Mouse (Mus musculus) heart, embryonic 16.5 days (tissue): ENCODE data around the gene B3galt4. TPM values are rescaled to one million over a fixed set of nuclear protein-coding genes. Genes with fewer than 3 reads are reported as not detected.

Source experiments
- ATAC-seq: fragments of 200-750 bp; cut with Nextera tagmentation; replicated peaks from 2 replicates; pipeline ENCODE4 v1.8.0; 2017; ENCODE audit warnings: moderate number of reproducible peaks; ENCODE audit not compliant: insufficient read depth, low FRiP score; ENCODE audit errors: extremely low read depth
- H3K27ac ChIP-seq: fragments of 300-500 bp; sonication (generic); 2 replicates; pipeline ENCODE4 v1.5.1; 2014; ENCODE audit warnings: mild to moderate bottlenecking, low read length, control low read depth, moderate library complexity
- H3K27me3 ChIP-seq: fragments of 300-500 bp; sonication (generic); 2 replicates; pipeline ENCODE4 v1.6.1; 2014; ENCODE audit warnings: low read length, mixed read lengths; ENCODE audit not compliant: control insufficient read depth, insufficient read depth
- H3K36me3 ChIP-seq: fragments of 300-500 bp; sonication (generic); 2 replicates; pipeline ENCODE4 v1.6.1; 2014; ENCODE audit not compliant: control insufficient read depth, insufficient read depth
- H3K4me1 ChIP-seq: fragments of 300-500 bp; sonication (generic); 2 replicates; pipeline ENCODE4 v1.6.1; 2014; ENCODE audit warnings: low read length, mixed read lengths; ENCODE audit not compliant: control insufficient read depth, insufficient read depth
- H3K4me2 ChIP-seq: fragments of 300-500 bp; sonication (generic); 2 replicates; pipeline ENCODE4 v1.6.1; 2014; ENCODE audit warnings: low read depth, mild to moderate bottlenecking, control low read depth, low read length
- H3K4me3 ChIP-seq: fragments of 300-500 bp; sonication (generic); 2 replicates; pipeline ENCODE4 v1.5.1; 2014; ENCODE audit warnings: mild to moderate bottlenecking, control low read depth, low read length
- H3K9ac ChIP-seq: fragments of 300-500 bp; sonication (generic); 2 replicates; pipeline ENCODE4 v1.6.1; 2014; ENCODE audit warnings: low read length, control low read depth
- H3K9me3 ChIP-seq: fragments of 300-500 bp; sonication (generic); replicated peaks from 2 replicates; pipeline ENCODE4 v1.6.1; 2016; ENCODE audit warnings: low read length; ENCODE audit not compliant: control insufficient read depth
- WGBS: fragments of 180-500 bp; shearing (Covaris S2); extraction: QIAGEN DNeasy Blood & Tissue Kit; methylation state at CpG from one replicate; pipeline ENCODE4 v1.1.7; 2014; 5-methylcytosine and 5-hydroxymethylcytosine counted together
- polyA plus RNA-seq: library from polyadenylated mRNA; unstranded; fragments of >200 nt; fragmentation: Nextera tagmentation; extraction: Ambion mirVana; gene quantifications from 2 replicates; pipeline ENCODE4 v1.2.1, GENCODE M21; 2015

The B3galt4 gene
- polyA plus RNA-seq, 1 experiment from 2014 or later, result 5.8 TPM

GRCm38 (mm10) chr17:33920282-33921097 is 30.8 kb downstream of the B3galt4 start:
- WGBS, result under 1% methylated on average over 36 of the region's 36 CpGs
- no peaks in the 10 kb centered on the region for H3K9me3 ChIP-seq
- peak overlapping the region; percentile 86 for H3K9ac ChIP-seq
- H3K36me3 ChIP-seq, result peaks cover 13% of the 10 kb centered on the region
- H3K4me3 ChIP-seq, result peak overlapping the region; percentile 85
- peak overlapping the region; percentile 89 for H3K27ac ChIP-seq
- H3K4me1 ChIP-seq, result peaks cover 17% of the 10 kb centered on the region
- H3K4me2 ChIP-seq, result peak overlapping the region; percentile 97
- no peaks in the 10 kb centered on the region for H3K27me3 ChIP-seq
- peak; percentile 8; the same call in 1 of the 2 replicates for ATAC-seq

GRCm38 (mm10) chr17:33919351-33920281 is 31.7 kb downstream of the B3galt4 start:
- peak overlapping the region; percentile 86 for H3K9ac ChIP-seq
- ATAC-seq, result peak; percentile 34
- no peaks in the 10 kb centered on the region for H3K9me3 ChIP-seq
- H3K4me3 ChIP-seq, result peak overlapping the region; percentile 85
- under 1% methylated on average over 52 of the region's 52 CpGs for WGBS
- H3K36me3 ChIP-seq, result peaks cover 10% of the 10 kb centered on the region
- peak overlapping the region; percentile 89 for H3K27ac ChIP-seq
- peaks cover 23% of the 10 kb centered on the region for H3K4me1 ChIP-seq
- peak overlapping the region; percentile 97 for H3K4me2 ChIP-seq
- no peaks in the 10 kb centered on the region for H3K27me3 ChIP-seq

GRCm38 (mm10) chr17:33918293-33919203 is 32.7 kb downstream of the B3galt4 start:
- peak overlapping the region; percentile 85 for H3K4me3 ChIP-seq
- peak overlapping the region; percentile 86 for H3K9ac ChIP-seq
- peak overlapping the region; percentile 89 for H3K27ac ChIP-seq
- ATAC-seq, result no peak
- peaks cover 23% of the 10 kb centered on the region for H3K4me1 ChIP-seq
- peak overlapping the region; percentile 97 for H3K4me2 ChIP-seq
- 55% methylated on average over 37 of the region's 37 CpGs for WGBS
- no peaks in the 10 kb centered on the region for H3K9me3 ChIP-seq
- H3K36me3 ChIP-seq, result peaks cover 20% of the 10 kb centered on the region
- H3K27me3 ChIP-seq, result no peaks in the 10 kb centered on the region

GRCm38 (mm10) chr17:33917656-33918292 is 33.5 kb downstream of the B3galt4 start:
- Histone ChIP-seq H3K9ac (no peak overlapping the region), H3K27ac (no peak overlapping the region), H3K9me3 (no peaks in the 10 kb centered on the region), H3K4me2 (no peak overlapping the region), H3K36me3 (peaks cover 26% of the 10 kb centered on the region), H3K4me3 (no peak overlapping the region), H3K27me3 (no peaks in the 10 kb centered on the region), H3K4me1 (peaks cover 23% of the 10 kb centered on the region)
- no peak for ATAC-seq
- 76% methylated on average over 18 of the region's 18 CpGs for WGBS

- no peak for ATAC-seq
- peak overlapping the region; percentile 71 for H3K9ac ChIP-seq
- peak overlapping the region; percentile 74 for H3K4me3 ChIP-seq
- WGBS, result 65% methylated on average over 31 of the region's 31 CpGs
- no peaks in the 10 kb centered on the region for H3K9me3 ChIP-seq
- peaks cover 23% of the 10 kb centered on the region for H3K4me1 ChIP-seq
- peaks cover 31% of the 10 kb centered on the region for H3K36me3 ChIP-seq
- H3K27ac ChIP-seq, result 0 out of 2 replicates have a peak overlapping the region, but pooled peaks have one; percentile 14
- peak overlapping the region; percentile 88 for H3K4me2 ChIP-seq
- H3K27me3 ChIP-seq, result no peaks in the 10 kb centered on the region
Observed at GRCm38 (mm10) chr17:33916847-33917655, 34.2 kb downstream of the B3galt4 start.

GRCm38 (mm10) chr17:33916294-33916693 is 35.0 kb downstream of the B3galt4 start:
- WGBS, result under 1% methylated on average over 10 of the region's 20 CpGs
- H3K4me3 ChIP-seq, result peak overlapping the region; percentile 74
- peak overlapping the region; percentile 82 for H3K27ac ChIP-seq
- H3K9ac ChIP-seq, result peak overlapping the region; percentile 71
- H3K4me1 ChIP-seq, result peaks cover 23% of the 10 kb centered on the region
- H3K4me2 ChIP-seq, result peak overlapping the region; percentile 88
- ATAC-seq, result peak; percentile 2
- no peaks in the 10 kb centered on the region for H3K27me3 ChIP-seq
- peaks cover 39% of the 10 kb centered on the region for H3K36me3 ChIP-seq
- H3K9me3 ChIP-seq, result no peaks in the 10 kb centered on the region

- 1% methylated on average over 34 of the region's 34 CpGs for WGBS
- Histone ChIP-seq H3K4me1 (peaks cover 23% of the 10 kb centered on the region), H3K4me2 (peak within 1 kb of the TSS; percentile 88), H3K9ac (peak within 1 kb of the TSS; percentile 71), H3K27ac (peak within 1 kb of the TSS; percentile 82), H3K4me3 (peak within 1 kb of the TSS; percentile 74), H3K9me3 (no peaks in the 10 kb centered on the region), H3K27me3 (no peaks in the 10 kb centered on the region), H3K36me3 (peaks cover 40% of the 10 kb centered on the region)
- ATAC-seq, result peak; percentile 93
Observed at GRCm38 (mm10) chr17:33915671-33916250, 35.5 kb downstream of the B3galt4 start, which contains the start of the genes Tapbp and Zbtb22. Gene Tapbp (plus strand): TSS chr17:33915899. Gene Zbtb22 (plus strand): TSS chr17:33915904.
